Mouse (Mus musculus): ENCODE measurements around the gene Fgd2. TPM values are rescaled to one million over a fixed set of nuclear protein-coding genes. Genes with fewer than 3 reads are reported as not detected.

Gene Fgd2
- total RNA-seq, 2 experiments from 2014 or later: 4.2 to 4.5 TPM

- DNase-seq (ENCODE audit: low spot score in 2 of 2): no peak
Measured at GRCm38 (mm10) chr17:29422337-29422736, 61.6 kb downstream of the Fgd2 start.

- DNase-seq (ENCODE audit: low spot score in 2 of 2): no peak
Measured at GRCm38 (mm10) chr17:29422912-29423504, 62.3 kb downstream of the Fgd2 start.

- DNase-seq (ENCODE audit: low spot score in 2 of 2): no peak
Measured at GRCm38 (mm10) chr17:29423991-29424390, 63.3 kb downstream of the Fgd2 start.

- DNase-seq (ENCODE audit: low spot score in 2 of 2): no peak
Measured at GRCm38 (mm10) chr17:29425345-29425744, 64.6 kb downstream of the Fgd2 start.

GRCm38 (mm10) chr17:29428213-29428612 is 67.5 kb downstream of the Fgd2 start:
- DNase-seq (ENCODE audit: low spot score in 2 of 2): no peak

GRCm38 (mm10) chr17:29428826-29429225 is 68.1 kb downstream of the Fgd2 start:
- no peak for DNase-seq (ENCODE audit: low spot score in 2 of 2)

Other genes with a start within 250 kb of the Fgd2 start
- gene Rab44, start 246.8 kb upstream of the Fgd2 start, total RNA-seq (2021): 1 to 10 TPM; 1.8 to 2.3 TPM
- 1 to 10 TPM in 1 of 2 experiments, under 1 TPM in 1; 0.69 to 1.1 TPM for gene Cpne5, start 122.7 kb upstream of the Fgd2 start, total RNA-seq (2021)
- gene Ppil1, start 96.7 kb upstream of the Fgd2 start, total RNA-seq (2021): 10 to 100 TPM; 22.1 to 22.8 TPM
- 100 to 1,000 TPM in 1 of 2 experiments, 10 to 100 TPM in 1; 98.5 to 101 TPM for gene BC004004, start 92.1 kb upstream of the Fgd2 start, total RNA-seq (2021)
- 10 to 100 TPM; 50.3 to 54.5 TPM for gene Pi16, start 43.2 kb upstream of the Fgd2 start, total RNA-seq (2021)
- 100 to 1,000 TPM; 302 to 317 TPM for gene Mtch1, start 13.0 kb upstream of the Fgd2 start, total RNA-seq (2021)
- 10 to 100 TPM; 21.4 to 21.8 TPM for gene Pim1, start 129.8 kb downstream of the Fgd2 start, total RNA-seq (2021)
- gene Gm17657, start 188.7 kb downstream of the Fgd2 start, total RNA-seq (2021): not detected
- gene Tbc1d22b, start 188.9 kb downstream of the Fgd2 start, total RNA-seq (2021): 10 to 100 TPM; 10.2 to 11.3 TPM
- gene Tmem217, start 191.5 kb downstream of the Fgd2 start, total RNA-seq (2021): not detected